Mouse (Mus musculus) lung, embryonic 15.5 days (tissue): ENCODE measurements around the gene Dusp3. TPM values are rescaled to one million over a fixed set of nuclear protein-coding genes. Genes with fewer than 3 reads are reported as not detected.

Source experiments
- ATAC-seq: fragments of 200-750 bp; cut with Nextera tagmentation; 2 replicates; pipeline ENCODE4 v1.8.0; 2017; ENCODE audit warnings: moderate number of reproducible peaks, borderline replicate concordance; ENCODE audit not compliant: low FRiP score, low TSS enrichment; ENCODE audit errors: extremely low read depth
- H3K27ac ChIP-seq: fragments of 300-500 bp; sonication (generic); 2 replicates; pipeline ENCODE4 v1.5.1; 2015; ENCODE audit warnings: moderate library complexity, mild to moderate bottlenecking, inconsistent platforms
- H3K27me3 ChIP-seq: fragments of 300-500 bp; sonication (generic); 2 replicates; pipeline ENCODE4 v1.6.1; 2015; ENCODE audit warnings: inconsistent platforms
- H3K36me3 ChIP-seq: fragments of 300-500 bp; sonication (generic); 2 replicates; pipeline ENCODE4 v1.6.1; 2015; ENCODE audit warnings: inconsistent platforms
- H3K4me1 ChIP-seq: fragments of 300-500 bp; sonication (generic); 2 replicates; pipeline ENCODE4 v1.6.1; 2015; ENCODE audit warnings: inconsistent platforms
- H3K4me2 ChIP-seq: fragments of 300-500 bp; sonication (generic); 2 replicates; pipeline ENCODE4 v1.6.1; 2015; ENCODE audit warnings: inconsistent platforms, mild to moderate bottlenecking, moderate library complexity
- H3K4me3 ChIP-seq: fragments of 300-500 bp; sonication (generic); 2 replicates; pipeline ENCODE4 v1.5.1; 2015; ENCODE audit warnings: mild to moderate bottlenecking, inconsistent platforms
- H3K9ac ChIP-seq: fragments of 300-500 bp; sonication (generic); 2 replicates; pipeline ENCODE4 v1.6.1; 2015; ENCODE audit warnings: inconsistent platforms
- H3K9me3 ChIP-seq: fragments of 300-500 bp; sonication (generic); 2 replicates; pipeline ENCODE4 v1.6.1; 2016; ENCODE audit warnings: inconsistent platforms
- WGBS: fragments of 180-500 bp; shearing (Covaris S2); methylation state at CpG from one replicate; pipeline ENCODE4 v1.1.7; 2015; 5-methylcytosine and 5-hydroxymethylcytosine counted together
- polyA plus RNA-seq: library from polyadenylated mRNA; unstranded; fragments of >200 nt; fragmentation: Nextera tagmentation; extraction: Ambion mirVana; gene quantifications from 2 replicates; pipeline ENCODE4 v1.2.1, GENCODE M21; 2015

The Dusp3 gene
- polyA plus RNA-seq, 1 experiment from 2014 or later: 20.0 TPM

DNA sequence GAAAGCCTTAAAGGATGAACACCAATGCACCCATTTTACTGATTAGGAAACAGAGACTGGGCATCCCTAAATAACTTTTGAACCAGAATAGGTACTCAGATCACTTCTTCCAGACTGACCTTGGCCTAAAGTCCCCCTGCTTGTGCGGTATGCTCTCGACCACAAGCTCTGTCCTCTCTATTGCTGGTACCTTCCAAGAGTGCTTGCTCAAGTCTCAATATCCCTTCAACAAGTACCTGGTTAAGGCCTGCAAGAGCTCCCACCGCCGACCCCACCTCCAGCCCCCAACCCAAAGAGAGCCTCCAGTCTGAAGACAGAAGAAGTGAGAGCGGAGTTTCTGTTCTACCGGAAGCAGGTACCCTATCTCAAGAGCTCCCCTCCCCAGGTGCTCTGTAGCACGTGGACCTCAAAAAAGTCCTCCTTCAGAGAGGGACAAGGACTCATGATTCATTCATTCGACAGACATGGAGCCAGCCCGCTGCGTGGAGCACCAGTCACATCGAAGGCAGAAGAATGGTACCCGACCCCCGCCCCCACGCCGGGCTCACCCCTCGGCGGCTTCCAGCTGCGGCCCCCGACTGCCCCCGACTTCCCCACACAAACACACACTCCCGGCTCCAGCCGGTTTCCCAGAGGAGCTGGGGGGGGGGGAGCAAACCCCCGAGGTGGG, 39.3 kb upstream of the Dusp3 start:
- H3K4me2 ChIP-seq: peak overlapping the region; percentile 99
- ATAC-seq: peak; percentile 3; the same call in 1 of the 2 replicates
- H3K4me3 ChIP-seq: peak overlapping the region; percentile 66
- H3K9me3 ChIP-seq: no peaks in the 10 kb centered on the region
- peak overlapping the region; percentile 57 for H3K9ac ChIP-seq
- H3K36me3 ChIP-seq: no peaks in the 10 kb centered on the region
- WGBS: 2% methylated on average over 22 of the region's 23 CpGs
- H3K27me3 ChIP-seq: peaks cover 13% of the 10 kb centered on the region; the same call in 1 of the 2 replicates
- peaks cover 13% of the 10 kb centered on the region; the same call in 1 of the 2 replicates for H3K4me1 ChIP-seq
- H3K27ac ChIP-seq: 0 out of 2 replicates have a peak overlapping the region, but pooled peaks have one; percentile 1

- Histone ChIP-seq H3K9ac (no peak overlapping the region), H3K27ac (no peak overlapping the region), H3K4me2 (no peak overlapping the region; the same call in 1 of the 2 replicates), H3K27me3 (peaks cover 13% of the 10 kb centered on the region; the same call in 1 of the 2 replicates), H3K9me3 (no peaks in the 10 kb centered on the region), H3K4me3 (no peak overlapping the region), H3K4me1 (peaks cover 13% of the 10 kb centered on the region; the same call in 1 of the 2 replicates), H3K36me3 (no peaks in the 10 kb centered on the region)
- ATAC-seq: no peak
- WGBS: 58% methylated on average over 7 of the region's 7 CpGs
Measured at GRCm38 (mm10) chr11:102025354-102025753, 38.5 kb upstream of the Dusp3 start.

DNA sequence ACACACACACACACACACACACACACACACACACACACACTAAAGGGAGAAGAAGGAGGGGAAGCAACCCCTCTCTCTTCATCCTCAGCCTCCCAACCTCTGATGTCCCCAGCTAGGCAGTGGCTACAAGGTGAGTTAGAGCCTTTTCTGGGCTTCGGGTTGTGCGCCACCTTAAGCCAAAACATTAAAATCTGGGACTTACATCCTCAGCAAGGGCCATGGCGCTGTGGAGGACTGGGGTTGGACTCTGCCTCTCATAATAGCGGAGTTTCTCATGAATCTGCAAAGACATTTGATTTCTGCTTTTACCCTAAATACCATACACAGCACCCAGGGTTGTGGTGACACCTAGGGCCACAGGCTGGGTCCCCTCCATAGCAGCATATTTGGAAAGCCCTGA, 38.1 kb upstream of the Dusp3 start:
- H3K27me3 ChIP-seq: peaks cover 13% of the 10 kb centered on the region; the same call in 1 of the 2 replicates
- H3K4me1 ChIP-seq: peaks cover 13% of the 10 kb centered on the region; the same call in 1 of the 2 replicates
- no peak overlapping the region for H3K4me2 ChIP-seq
- H3K27ac ChIP-seq: no peak overlapping the region
- H3K36me3 ChIP-seq: no peaks in the 10 kb centered on the region
- ATAC-seq: no peak
- H3K4me3 ChIP-seq: no peak overlapping the region
- no peak overlapping the region for H3K9ac ChIP-seq
- 86% methylated on average over 4 of the region's 4 CpGs for WGBS
- no peaks in the 10 kb centered on the region for H3K9me3 ChIP-seq

- Histone ChIP-seq H3K9me3 (no peaks in the 10 kb centered on the region), H3K27ac (no peak overlapping the region), H3K36me3 (no peaks in the 10 kb centered on the region), H3K4me3 (no peak overlapping the region), H3K4me2 (no peak overlapping the region), H3K9ac (no peak overlapping the region), H3K4me1 (peaks cover 13% of the 10 kb centered on the region; the same call in 1 of the 2 replicates), H3K27me3 (peaks cover 13% of the 10 kb centered on the region; the same call in 1 of the 2 replicates)
- WGBS: 84% methylated on average over 6 of the region's 6 CpGs
- no peak for ATAC-seq
Measured at GRCm38 (mm10) chr11:102024084-102024758, 37.4 kb upstream of the Dusp3 start.

- no peak overlapping the region for H3K9ac ChIP-seq
- no peaks in the 10 kb centered on the region for H3K36me3 ChIP-seq
- no peak overlapping the region for H3K27ac ChIP-seq
- H3K4me1 ChIP-seq: peaks cover 13% of the 10 kb centered on the region; the same call in 1 of the 2 replicates
- H3K4me2 ChIP-seq: no peak overlapping the region
- no peak overlapping the region for H3K4me3 ChIP-seq
- WGBS: 69% methylated on average over 13 of the region's 13 CpGs
- no peak for ATAC-seq
- no peaks in the 10 kb centered on the region for H3K9me3 ChIP-seq
- peaks cover 13% of the 10 kb centered on the region; the same call in 1 of the 2 replicates for H3K27me3 ChIP-seq
Measured at GRCm38 (mm10) chr11:102023406-102023805, 36.6 kb upstream of the Dusp3 start.

DNA sequence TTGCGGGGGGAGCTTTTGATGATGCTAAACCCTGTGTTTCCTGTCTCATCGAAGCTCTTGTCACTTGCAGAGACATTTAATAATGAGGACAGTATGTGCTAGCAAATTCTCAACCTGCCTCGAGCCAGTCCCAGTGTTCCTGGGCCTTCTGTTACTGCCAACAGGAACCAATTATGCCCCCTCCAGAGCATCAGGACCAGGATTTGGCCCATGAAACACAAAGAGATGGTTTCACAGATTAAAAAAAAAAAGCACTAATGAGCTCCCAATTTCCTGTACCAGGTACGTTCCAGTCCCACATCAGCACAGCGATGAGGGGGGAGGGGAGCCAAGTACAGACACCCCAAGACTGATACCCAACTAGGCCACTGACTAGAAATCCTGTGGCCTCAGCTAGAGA, 34.4 kb upstream of the Dusp3 start:
- Histone ChIP-seq H3K4me1 (peaks cover 4% of the 10 kb centered on the region; the same call in 1 of the 2 replicates), H3K36me3 (no peaks in the 10 kb centered on the region), H3K9me3 (no peaks in the 10 kb centered on the region), H3K9ac (no peak overlapping the region), H3K27me3 (peaks cover 13% of the 10 kb centered on the region; the same call in 1 of the 2 replicates), H3K4me3 (no peak overlapping the region), H3K27ac (no peak overlapping the region), H3K4me2 (no peak overlapping the region)
- WGBS: 77% methylated on average over 5 of the region's 5 CpGs
- ATAC-seq: no peak

GRCm38 (mm10) chr11:102019736-102020135, 32.9 kb upstream of the Dusp3 start:
- no peak overlapping the region for H3K4me2 ChIP-seq
- H3K36me3 ChIP-seq: no peaks in the 10 kb centered on the region
- H3K27me3 ChIP-seq: no peaks in the 10 kb centered on the region
- H3K4me1 ChIP-seq: no peaks in the 10 kb centered on the region
- no peak overlapping the region for H3K4me3 ChIP-seq
- H3K9ac ChIP-seq: no peak overlapping the region
- no peak for ATAC-seq
- H3K9me3 ChIP-seq: no peaks in the 10 kb centered on the region
- H3K27ac ChIP-seq: no peak overlapping the region
- 75% methylated on average over 9 of the region's 9 CpGs for WGBS

DNA sequence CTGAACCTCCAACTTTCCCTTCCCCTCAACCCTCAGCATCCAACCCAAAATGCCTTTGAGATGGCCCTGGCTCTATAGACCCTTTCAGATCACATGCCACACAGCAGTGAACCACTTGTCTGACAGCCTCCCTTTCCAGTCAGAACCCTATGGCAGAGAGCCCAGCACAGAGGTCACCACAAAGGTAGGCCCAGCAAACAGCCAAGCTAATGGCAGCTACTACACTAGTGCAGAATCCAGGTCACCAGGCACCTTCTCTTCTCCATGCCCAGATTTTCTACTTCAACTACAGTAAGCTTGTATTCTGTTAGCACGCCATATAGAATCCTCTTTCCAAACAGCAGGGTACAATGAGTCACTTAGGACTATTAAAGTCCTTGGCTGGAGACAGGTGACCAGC, 29.3 kb upstream of the Dusp3 start:
- Histone ChIP-seq H3K9ac (no peak overlapping the region), H3K4me3 (no peak overlapping the region), H3K4me1 (no peaks in the 10 kb centered on the region), H3K27me3 (no peaks in the 10 kb centered on the region), H3K4me2 (no peak overlapping the region), H3K9me3 (no peaks in the 10 kb centered on the region), H3K36me3 (no peaks in the 10 kb centered on the region), H3K27ac (no peak overlapping the region)
- 90% methylated on average over 1 of the region's 1 CpGs for WGBS
- ATAC-seq: no peak

DNA sequence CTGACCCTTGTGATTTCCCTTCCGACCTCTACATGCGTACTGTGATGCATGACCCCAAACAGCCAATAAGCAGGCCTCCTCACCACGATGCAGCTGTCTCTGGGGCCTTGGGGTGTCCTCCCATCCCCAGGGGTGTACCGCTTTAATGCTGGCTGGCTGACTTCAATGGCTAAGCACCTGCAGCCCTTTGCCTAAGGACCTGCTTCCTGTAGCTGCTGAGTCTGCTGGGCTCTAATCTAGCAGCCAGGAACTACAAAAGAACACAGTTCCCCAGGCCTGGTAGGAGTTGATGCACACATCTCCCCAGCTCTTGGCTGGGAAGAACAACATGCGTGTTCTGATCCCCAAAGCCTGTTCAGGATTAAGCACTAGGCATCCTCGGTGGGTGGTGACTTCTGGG, 28.7 kb upstream of the Dusp3 start:
- WGBS: 69% methylated on average over 6 of the region's 6 CpGs
- Histone ChIP-seq H3K9ac (no peak overlapping the region), H3K27ac (no peak overlapping the region), H3K4me1 (no peaks in the 10 kb centered on the region), H3K4me2 (no peak overlapping the region), H3K9me3 (no peaks in the 10 kb centered on the region), H3K4me3 (no peak overlapping the region), H3K36me3 (no peaks in the 10 kb centered on the region), H3K27me3 (no peaks in the 10 kb centered on the region)
- no peak for ATAC-seq

GRCm38 (mm10) chr11:102013201-102013600, 26.4 kb upstream of the Dusp3 start:
- no peak for ATAC-seq
- no peak overlapping the region for H3K4me3 ChIP-seq
- H3K9ac ChIP-seq: no peak overlapping the region
- H3K4me2 ChIP-seq: no peak overlapping the region
- no peaks in the 10 kb centered on the region for H3K36me3 ChIP-seq
- no peaks in the 10 kb centered on the region for H3K9me3 ChIP-seq
- no peaks in the 10 kb centered on the region for H3K27me3 ChIP-seq
- no peak overlapping the region for H3K27ac ChIP-seq
- 78% methylated on average over 8 of the region's 8 CpGs for WGBS
- peaks cover 4% of the 10 kb centered on the region; the same call in 1 of the 2 replicates for H3K4me1 ChIP-seq

- no peak overlapping the region for H3K9ac ChIP-seq
- no peaks in the 10 kb centered on the region for H3K27me3 ChIP-seq
- H3K4me2 ChIP-seq: no peak overlapping the region
- H3K4me1 ChIP-seq: peaks cover 4% of the 10 kb centered on the region; the same call in 1 of the 2 replicates
- no peak for ATAC-seq
- no peaks in the 10 kb centered on the region for H3K9me3 ChIP-seq
- WGBS: 68% methylated on average over 8 of the region's 8 CpGs
- no peak overlapping the region for H3K4me3 ChIP-seq
- no peaks in the 10 kb centered on the region for H3K36me3 ChIP-seq
- no peak overlapping the region for H3K27ac ChIP-seq
Measured at GRCm38 (mm10) chr11:102011510-102011909, 24.7 kb upstream of the Dusp3 start.

DNA sequence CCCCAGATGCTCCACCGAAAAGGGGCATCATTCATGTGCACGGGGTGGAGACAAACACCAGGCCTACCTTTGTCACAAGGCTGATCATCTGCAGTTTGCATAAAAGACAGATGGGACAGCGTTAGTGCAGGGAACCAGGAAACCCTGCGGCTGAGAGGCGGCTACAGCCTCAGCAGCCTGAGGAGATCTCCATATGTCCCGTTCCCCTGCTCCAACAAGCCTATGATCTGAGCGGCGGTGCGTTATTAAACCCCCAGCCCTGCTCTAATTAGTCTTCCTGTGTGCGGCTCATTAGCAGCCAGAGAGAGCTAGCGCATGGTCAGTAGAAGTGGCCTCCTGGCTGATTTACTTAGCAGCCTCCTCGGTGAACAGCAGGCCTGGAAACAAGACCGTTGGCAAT, 23.3 kb upstream of the Dusp3 start:
- Histone ChIP-seq H3K27me3 (no peaks in the 10 kb centered on the region), H3K9ac (no peak overlapping the region), H3K4me2 (no peak overlapping the region), H3K27ac (no peak overlapping the region), H3K4me1 (peaks cover 4% of the 10 kb centered on the region; the same call in 1 of the 2 replicates), H3K36me3 (no peaks in the 10 kb centered on the region), H3K9me3 (no peaks in the 10 kb centered on the region), H3K4me3 (no peak overlapping the region)
- WGBS: 82% methylated on average over 13 of the region's 13 CpGs
- ATAC-seq: no peak
